Mouse (Mus musculus) myocyte (in vitro differentiated cells): ENCODE measurements around the gene Slamf8. TPM values are rescaled to one million over a fixed set of nuclear protein-coding genes. Genes with fewer than 3 reads are reported as not detected.

Source experiments
- H3K27me3 ChIP-seq: one replicate; pipeline ENCODE4 v1.6.1; 2011; ENCODE audit not compliant: control insufficient read depth, insufficient read depth, insufficient read length
- H3K36me3 ChIP-seq: one replicate; pipeline ENCODE4 v1.6.1; 2011; ENCODE audit not compliant: control insufficient read depth, insufficient read depth
- H3K4me2 ChIP-seq: one replicate; pipeline ENCODE4 v1.6.1; 2011; ENCODE audit warnings: low read depth, control low read depth
- H3K4me3 ChIP-seq: one replicate; pipeline ENCODE4 v1.5.1; 2011; ENCODE audit warnings: mild to moderate bottlenecking, control low read depth, moderate library complexity
- H3K79me2 ChIP-seq: one replicate; pipeline ENCODE4 v1.6.1; 2011; ENCODE audit not compliant: control insufficient read depth, insufficient read depth
- H3ac ChIP-seq: one replicate; pipeline ENCODE4 v1.6.1; 2011; ENCODE audit not compliant: control insufficient read depth, insufficient read length
- CEBPB ChIP-seq: IDR thresholded peaks from 2 replicates; pipeline ENCODE4 v1.6.1; 2011; ENCODE audit warnings: mild to moderate bottlenecking, moderate library complexity; ENCODE audit not compliant: poor library complexity, insufficient read depth, severe bottlenecking
- E2F4 ChIP-seq: IDR thresholded peaks from one replicate; pipeline ENCODE4 v1.6.1; 2011; ENCODE audit warnings: mild to moderate bottlenecking, control low read depth, moderate library complexity; ENCODE audit not compliant: insufficient read depth
- MAX ChIP-seq: IDR thresholded peaks from one replicate; pipeline ENCODE4 v1.6.1; 2011; ENCODE audit warnings: low read depth, mild to moderate bottlenecking, control low read depth
- MYOD1 ChIP-seq, 3 experiments: IDR thresholded peaks; one replicate each; pipeline ENCODE4 v1.6.1; 2011; ENCODE audit warnings: control low read depth in 2 of 3, low read depth in 2 of 3, mild to moderate bottlenecking in 2 of 3, moderate library complexity in 1 of 3; ENCODE audit not compliant: insufficient read length in 2 of 3, control insufficient read depth in 1 of 3
- MYOG ChIP-seq, 3 experiments: IDR thresholded peaks; one replicate each; pipeline ENCODE4 v1.6.1; 2011; ENCODE audit warnings: control low read depth in 2 of 3, low read depth in 2 of 3, mild to moderate bottlenecking in 2 of 3; ENCODE audit not compliant: insufficient read length in 2 of 3, control insufficient read depth in 1 of 3, insufficient read depth in 1 of 3
- POLR2A ChIP-seq: IDR thresholded peaks from one replicate; pipeline ENCODE4 v1.6.1; 2011; ENCODE audit warnings: low read depth, mild to moderate bottlenecking, control low read depth, moderate library complexity; ENCODE audit not compliant: insufficient read length
- POLR2AphosphoS2 ChIP-seq: IDR thresholded peaks from one replicate; pipeline ENCODE4 v1.6.1; 2011; ENCODE audit warnings: low read depth, control low read depth; ENCODE audit not compliant: insufficient read length
- REST ChIP-seq: IDR thresholded peaks from one replicate; pipeline ENCODE4 v1.6.1; 2011; ENCODE audit warnings: mild to moderate bottlenecking, control low read depth, moderate library complexity; ENCODE audit not compliant: insufficient read depth, insufficient read length
- SRF ChIP-seq: IDR thresholded peaks from one replicate; pipeline ENCODE4 v1.6.1; 2011; ENCODE audit warnings: low read depth; ENCODE audit not compliant: control insufficient read depth, insufficient read length
- TCF12 ChIP-seq: IDR thresholded peaks from one replicate; pipeline ENCODE4 v1.6.1; 2011; ENCODE audit warnings: mild to moderate bottlenecking, control low read depth; ENCODE audit not compliant: poor library complexity, insufficient read depth, severe bottlenecking
- TCF3 ChIP-seq: IDR thresholded peaks from one replicate; pipeline ENCODE4 v1.6.1; 2011; ENCODE audit warnings: low read depth, control low read depth; ENCODE audit not compliant: insufficient read length
- USF1 ChIP-seq: IDR thresholded peaks from one replicate; pipeline ENCODE4 v1.6.1; 2011; ENCODE audit warnings: low read depth, mild to moderate bottlenecking, control low read depth, moderate library complexity
- polyA plus RNA-seq: library from polyadenylated mRNA; unstranded; fragments of >200 nt; fragmentation: generic; extraction: Trizol; gene quantifications from one replicate; pipeline ENCODE4 v1.2.1, GENCODE M21; 2012; ENCODE audit warnings: missing spikeins

The Slamf8 gene
- polyA plus RNA-seq, 1 experiment, result not detected

DNA sequence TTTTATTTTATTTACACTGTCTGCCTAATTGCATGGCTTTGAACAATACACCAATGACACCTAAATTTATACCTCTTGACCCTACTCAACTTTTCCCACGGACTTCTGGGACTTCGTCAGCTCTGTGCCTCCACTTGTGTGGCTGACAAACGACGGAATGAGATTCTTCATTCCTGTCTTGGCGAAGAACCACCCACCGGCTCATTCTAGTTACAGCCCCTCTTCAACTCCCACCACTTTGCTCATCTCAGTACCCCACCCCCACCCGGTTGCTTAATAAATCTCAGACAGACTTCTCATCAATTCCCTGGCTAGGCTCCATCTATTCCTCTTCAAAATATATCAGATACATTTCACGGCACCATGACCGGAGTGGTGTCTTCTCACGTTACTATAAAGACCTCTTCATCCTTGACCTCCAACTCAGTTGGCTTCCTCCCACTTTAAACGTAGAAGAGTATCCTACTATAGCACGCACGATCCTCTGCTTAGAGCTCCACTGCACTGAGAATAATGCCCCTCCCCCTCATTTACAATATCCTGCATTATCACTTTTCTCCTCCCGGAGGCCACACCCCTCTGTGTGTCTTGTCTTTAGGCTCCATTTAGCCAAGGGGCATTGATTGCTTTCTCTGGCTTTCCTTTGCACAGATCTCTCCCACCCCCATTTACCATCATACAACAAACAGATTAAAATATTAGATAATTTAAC lies 27.2 kb upstream of the Slamf8 start:
- Histone ChIP-seq H3K27me3 (peaks cover 11% of the 10 kb centered on the region), H3K36me3 (no peaks in the 10 kb centered on the region), H3K79me2 (no peaks in the 10 kb centered on the region), H3ac (no peak overlapping the region), H3K4me3 (no peak overlapping the region), H3K4me2 (no peak overlapping the region)
- no peak for TF ChIP-seq USF1
- TF ChIP-seq POLR2AphosphoS2, result no peak
- no peak for TF ChIP-seq SRF
- no peak for TF ChIP-seq TCF12
- TF ChIP-seq TCF3, result no peak
- TF ChIP-seq MYOD1 (IDR thresholded peaks at IDR 0.05; ENCODE audit: control insufficient read depth in 1 of 3, insufficient read length in 2 of 3, low read depth in 2 of 3), result no peak
- no peak for TF ChIP-seq REST
- TF ChIP-seq MAX, result no peak
- no peak for TF ChIP-seq POLR2A
- TF ChIP-seq E2F4, result no peak
- TF ChIP-seq CEBPB, result no peak
- TF ChIP-seq MYOG (IDR thresholded peaks at IDR 0.05; ENCODE audit: control insufficient read depth in 1 of 3, insufficient read depth in 1 of 3, insufficient read length in 2 of 3, low read depth in 2 of 3), result no peak

DNA sequence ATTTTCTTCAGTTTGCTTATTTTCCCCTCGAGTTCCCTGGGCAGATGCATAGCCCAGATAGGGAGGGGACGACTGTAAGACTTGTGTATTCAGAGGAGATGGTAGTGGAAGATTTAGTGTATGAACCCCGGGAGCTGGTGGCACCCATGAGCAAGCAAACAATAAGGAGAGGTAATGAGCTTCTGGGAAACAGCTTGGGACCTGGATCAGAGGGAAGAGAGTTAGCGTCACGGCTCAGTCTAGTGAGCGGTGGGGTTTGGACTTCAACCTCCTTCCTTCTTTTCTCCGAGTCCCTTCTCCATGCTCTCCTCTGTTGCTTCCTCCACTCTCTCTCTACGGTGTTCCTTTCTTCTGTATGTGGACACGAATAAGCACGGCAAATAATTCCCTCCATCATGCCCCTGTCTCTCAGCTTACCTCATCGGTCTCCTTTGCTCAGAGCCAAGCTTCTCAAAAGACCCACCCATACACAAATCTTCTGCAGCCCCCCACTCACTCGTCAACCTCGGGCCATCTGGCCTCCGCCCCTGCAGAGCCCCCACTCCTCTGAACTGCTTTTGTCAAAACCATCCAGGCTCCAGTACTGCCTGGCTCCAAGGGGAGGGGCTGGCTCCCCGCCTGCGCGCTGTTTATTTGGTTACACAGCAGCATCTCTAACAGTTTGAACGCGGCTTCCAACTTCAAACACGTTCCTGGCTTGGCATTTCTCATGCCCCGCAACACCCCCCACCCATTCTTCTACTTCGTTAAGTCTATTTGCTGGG lies 26.4 kb upstream of the Slamf8 start:
- Histone ChIP-seq H3K4me2 (no peak overlapping the region), H3K4me3 (no peak overlapping the region)
- TF ChIP-seq CEBPB (no peak), POLR2A (no peak), POLR2AphosphoS2 (no peak), REST (no peak), TCF12 (no peak), E2F4 (no peak)

DNA sequence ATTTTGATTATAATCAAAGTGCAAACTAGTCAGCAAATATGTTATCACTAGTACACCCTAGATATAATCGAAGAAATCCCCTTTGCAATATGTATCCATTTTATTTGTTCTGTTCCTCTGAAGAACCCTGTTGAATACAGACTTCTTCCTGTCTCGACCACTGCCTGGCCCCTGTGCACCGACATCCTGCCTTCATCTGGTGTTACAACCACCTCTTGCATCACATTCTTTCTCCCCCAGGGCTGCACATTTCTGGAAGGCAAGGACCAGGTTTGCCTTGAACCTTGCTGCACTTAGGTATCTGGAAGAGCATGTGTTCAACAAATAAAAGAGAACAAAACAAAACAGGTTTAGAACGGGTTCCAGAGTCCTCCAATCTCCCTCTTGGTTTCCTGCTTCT lies 25.0 kb upstream of the Slamf8 start:
- no peak overlapping the region for H3K4me2 ChIP-seq
- H3K79me2 ChIP-seq, result no peaks in the 10 kb centered on the region
- no peak overlapping the region for H3K4me3 ChIP-seq
- H3K36me3 ChIP-seq, result no peaks in the 10 kb centered on the region
- TF ChIP-seq TCF12, result no peak
- no peak overlapping the region for H3ac ChIP-seq
- H3K27me3 ChIP-seq, result peaks cover 11% of the 10 kb centered on the region

More for the DNA sequence above, 26.4 kb upstream of the Slamf8 start:
- Histone ChIP-seq H3K36me3 (no peaks in the 10 kb centered on the region), H3K27me3 (peaks cover 11% of the 10 kb centered on the region), H3ac (no peak overlapping the region), H3K79me2 (no peaks in the 10 kb centered on the region)

DNA sequence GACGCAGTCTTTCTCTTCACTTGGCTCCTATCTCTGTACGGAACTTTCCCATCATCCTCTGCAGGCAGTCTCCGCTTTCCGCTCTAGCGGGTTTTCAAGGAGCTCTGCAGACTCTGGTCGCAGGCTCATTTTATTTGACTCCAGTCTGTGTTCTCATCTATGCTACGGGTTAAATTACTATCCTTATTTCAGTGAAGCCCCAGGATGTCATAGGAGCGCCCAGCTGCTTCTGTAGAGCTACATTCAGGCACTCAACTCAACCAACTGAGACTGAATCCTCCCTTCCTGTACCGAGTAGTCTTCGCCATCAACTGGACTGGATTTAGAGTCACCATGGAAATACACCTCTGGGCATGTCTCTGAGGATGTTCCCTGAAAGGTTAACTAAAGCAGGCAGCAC lies 24.3 kb upstream of the Slamf8 start:
- Histone ChIP-seq H3K27me3 (peaks cover 11% of the 10 kb centered on the region), H3K4me2 (no peak overlapping the region), H3K79me2 (no peaks in the 10 kb centered on the region), H3ac (no peak overlapping the region), H3K4me3 (no peak overlapping the region), H3K36me3 (no peaks in the 10 kb centered on the region)
- TF ChIP-seq CEBPB, result no peak
- TF ChIP-seq MYOD1 (IDR thresholded peaks at IDR 0.05; ENCODE audit: control insufficient read depth in 1 of 3, insufficient read length in 2 of 3, low read depth in 2 of 3), result no peak
- TF ChIP-seq TCF3, result no peak
- TF ChIP-seq SRF, result no peak
- TF ChIP-seq E2F4, result no peak
- no peak for TF ChIP-seq MAX
- no peak for TF ChIP-seq POLR2A
- no peak for TF ChIP-seq MYOG (IDR thresholded peaks at IDR 0.05; ENCODE audit: control insufficient read depth in 1 of 3, insufficient read depth in 1 of 3, insufficient read length in 2 of 3, low read depth in 2 of 3)
- no peak for TF ChIP-seq POLR2AphosphoS2
- no peak for TF ChIP-seq TCF12
- no peak for TF ChIP-seq USF1
- no peak for TF ChIP-seq REST

DNA sequence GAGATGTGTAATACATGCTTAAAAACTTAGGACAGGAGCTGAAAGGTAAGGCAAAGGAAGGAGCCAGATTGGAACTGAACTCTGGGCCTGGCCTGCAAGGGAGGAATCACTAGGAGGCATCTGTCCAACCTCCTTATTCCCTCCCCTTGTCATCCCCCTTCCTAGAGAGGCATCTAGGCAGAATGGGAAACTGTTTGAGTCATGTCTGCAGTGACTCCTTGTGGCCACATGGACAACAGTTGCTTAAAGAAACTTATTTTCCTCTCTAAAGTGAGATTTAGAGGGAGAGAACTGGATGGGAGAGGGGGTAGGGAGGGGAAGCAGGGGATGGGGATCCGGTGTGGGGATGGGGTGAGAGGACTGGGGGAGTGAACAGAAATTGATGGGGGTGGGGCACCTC lies 22.4 kb upstream of the Slamf8 start:
- Histone ChIP-seq H3K79me2 (no peaks in the 10 kb centered on the region), H3K27me3 (peaks cover 11% of the 10 kb centered on the region), H3K4me2 (no peak overlapping the region), H3ac (no peak overlapping the region), H3K4me3 (no peak overlapping the region), H3K36me3 (no peaks in the 10 kb centered on the region)
- TF ChIP-seq SRF (no peak), MYOD1 (IDR thresholded peaks at IDR 0.05; ENCODE audit: control insufficient read depth in 1 of 3, insufficient read length in 2 of 3, low read depth in 2 of 3) (no peak), TCF12 (no peak), USF1 (no peak), POLR2A (no peak), TCF3 (no peak), CEBPB (no peak), POLR2AphosphoS2 (no peak), REST (no peak), MYOG (IDR thresholded peaks at IDR 0.05; ENCODE audit: control insufficient read depth in 1 of 3, insufficient read depth in 1 of 3, insufficient read length in 2 of 3, low read depth in 2 of 3) (no peak), MAX (no peak), E2F4 (no peak)
